Mouse (Mus musculus) regulatory T cell (primary cell): ENCODE data around the gene Rnf26.

Source experiments
- in situ Hi-C: fragments of 300-600 bp; cut with MboI, MseI; formaldehyde crosslinking; loops from one replicate; pipeline ENCODE4 v1.15.1; 2025; ENCODE audit warnings: high pct_unique_total_duplicates

Gene Rnf26

GRCm38 (mm10) chr9:44075996-44076763 is 37.1 kb downstream of the Rnf26 start:
- in situ Hi-C loops: loop anchor here (25.0 kb wide), 1 partner anchor 539 kb away; no protein-coding TSS in a partner anchor

DNA sequence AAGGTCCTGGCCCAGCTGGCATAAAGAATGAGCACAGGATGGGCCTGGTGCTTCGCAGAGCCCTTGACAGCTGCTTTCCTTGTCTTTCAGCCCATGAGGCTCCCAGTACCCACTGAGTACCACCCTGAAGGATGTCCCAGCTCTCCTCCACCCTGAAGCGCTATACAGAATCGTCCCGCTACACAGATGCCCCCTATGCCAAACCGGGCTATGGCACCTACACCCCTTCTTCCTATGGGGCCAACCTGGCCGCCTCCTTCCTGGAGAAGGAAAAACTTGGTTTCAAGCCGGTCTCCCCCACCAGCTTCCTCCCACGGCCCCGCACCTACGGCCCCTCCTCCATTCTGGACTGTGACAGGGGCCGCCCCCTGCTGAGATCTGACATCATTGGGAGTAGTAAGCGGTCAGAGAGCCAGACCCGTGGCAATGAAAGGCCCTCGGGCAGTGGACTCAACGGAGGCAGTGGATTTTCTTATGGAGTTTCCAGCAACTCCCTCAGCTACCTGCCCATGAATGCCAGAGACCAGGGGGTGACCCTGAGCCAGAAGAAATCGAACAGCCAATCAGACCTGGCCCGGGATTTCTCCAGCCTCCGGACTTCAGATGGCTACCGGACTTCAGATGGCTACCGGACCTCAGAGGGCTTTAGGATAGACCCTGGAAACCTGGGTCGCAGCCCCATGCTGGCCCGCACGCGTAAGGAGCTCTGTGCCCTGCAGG is 37.9 kb downstream of the Rnf26 start:
- in situ Hi-C loops: loop anchor here (25.0 kb wide), 1 partner anchor 538 kb away; no protein-coding TSS in a partner anchor

DNA sequence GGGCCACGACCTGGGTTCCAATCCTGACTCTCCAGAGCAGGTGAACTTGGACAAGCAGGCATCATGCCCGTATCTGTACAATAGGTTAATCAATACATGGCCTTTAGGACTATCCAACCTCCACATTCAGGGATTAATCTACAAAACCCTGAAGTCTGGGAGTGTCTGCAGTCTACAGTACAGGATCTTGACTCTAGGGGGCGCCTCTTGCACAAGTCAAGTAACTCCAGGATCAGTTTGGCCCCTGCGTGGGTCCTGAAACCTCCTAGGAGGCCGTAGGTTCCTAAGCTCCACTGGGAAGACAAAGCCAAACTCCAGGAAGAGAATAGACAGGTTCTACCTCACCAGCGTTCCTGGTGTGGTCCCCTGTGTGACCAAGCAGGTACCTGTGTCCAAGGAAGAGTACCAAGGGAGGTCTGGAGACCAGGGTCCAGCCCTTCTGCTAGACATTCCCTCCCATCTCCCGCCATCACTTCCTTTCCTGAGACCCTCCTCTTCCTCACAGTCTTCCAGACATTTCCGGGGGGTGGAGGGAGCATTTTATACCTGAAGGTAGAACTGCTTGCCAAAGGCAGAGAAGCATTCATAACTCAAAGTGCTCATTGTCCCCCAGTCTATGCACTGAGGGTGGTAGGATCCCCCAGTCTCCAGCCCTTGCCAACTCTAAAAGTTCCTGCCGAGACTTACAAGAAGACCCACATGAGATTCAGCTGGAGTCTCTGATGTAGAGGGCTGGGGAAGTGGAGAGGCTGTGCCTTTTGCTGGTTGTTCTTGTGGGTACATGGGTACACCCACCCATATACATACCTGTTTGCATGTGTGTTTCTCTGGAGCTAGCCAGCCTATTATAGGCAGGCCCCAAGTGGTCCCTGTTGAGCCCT is 38.7 kb downstream of the Rnf26 start:
- in situ Hi-C loops: loop anchor here (25.0 kb wide), 1 partner anchor 537 kb away; no protein-coding TSS in a partner anchor

DNA sequence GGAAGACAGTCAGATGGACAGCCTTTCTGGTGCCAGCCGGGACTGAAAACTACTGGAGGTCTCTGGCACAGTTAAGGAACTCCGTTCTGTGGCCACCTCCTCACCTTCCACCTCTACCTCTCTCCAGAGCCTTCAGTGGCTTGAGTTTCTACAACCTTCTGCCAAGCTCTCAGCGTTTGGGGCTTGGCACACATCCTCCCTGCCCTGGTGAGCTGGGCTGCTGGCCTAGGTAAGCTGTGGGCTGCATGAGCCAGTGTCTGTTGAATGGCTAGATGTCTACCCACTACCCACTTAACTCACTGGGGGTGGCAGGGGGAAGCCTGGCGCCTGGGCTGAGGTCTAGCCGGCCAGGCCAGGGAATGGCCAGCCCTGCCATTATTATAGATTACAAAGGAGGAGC is 40.2 kb downstream of the Rnf26 start:
- in situ Hi-C loops: no loop called here

GRCm38 (mm10) chr9:44072599-44072915 is 40.8 kb downstream of the Rnf26 start:
- in situ Hi-C loops: no loop called here

DNA sequence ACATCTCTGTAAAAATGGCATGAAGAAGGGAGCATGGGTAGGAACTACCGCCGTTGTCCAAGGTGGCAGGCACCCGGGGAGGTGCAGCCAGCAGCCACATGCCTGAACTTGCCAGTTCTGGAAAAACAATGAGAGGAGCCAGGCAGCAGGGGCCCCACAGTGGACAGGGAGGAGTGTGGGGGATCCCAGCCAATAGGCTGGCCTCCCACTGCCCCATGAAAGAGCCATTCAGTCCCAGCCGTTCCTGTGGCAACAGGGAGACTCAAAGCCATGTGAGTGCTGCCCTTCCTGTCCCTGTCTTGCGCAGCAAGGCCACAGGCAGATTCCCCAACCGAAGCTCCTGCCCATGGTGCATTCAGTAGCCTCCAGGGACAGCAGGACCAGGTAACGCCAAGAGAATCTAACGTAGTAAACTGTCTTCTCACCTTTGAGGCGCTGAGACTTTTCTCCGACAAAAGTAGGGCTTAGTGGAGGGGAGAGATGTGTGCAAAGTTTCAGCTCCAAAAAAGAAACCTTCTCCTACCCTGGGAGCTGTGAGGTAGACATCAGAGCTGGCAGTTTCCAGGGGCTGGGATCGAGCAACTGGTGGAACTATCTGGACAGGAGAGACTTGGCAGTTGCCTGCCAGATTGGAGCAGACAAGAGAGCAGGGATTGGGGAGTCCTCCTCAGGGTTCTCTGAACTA is 41.3 kb downstream of the Rnf26 start:
- in situ Hi-C loops: no loop called here

- in situ Hi-C loops: no loop called here
These were observed 42.5 kb downstream of the Rnf26 start for GRCm38 (mm10) chr9:44070844-44071231.

- in situ Hi-C loops: no loop called here
These were observed 43.0 kb downstream of the Rnf26 start for GRCm38 (mm10) chr9:44070113-44070843.

- in situ Hi-C loops: no loop called here
These were observed 44.1 kb downstream of the Rnf26 start for GRCm38 (mm10) chr9:44069252-44069651.

DNA sequence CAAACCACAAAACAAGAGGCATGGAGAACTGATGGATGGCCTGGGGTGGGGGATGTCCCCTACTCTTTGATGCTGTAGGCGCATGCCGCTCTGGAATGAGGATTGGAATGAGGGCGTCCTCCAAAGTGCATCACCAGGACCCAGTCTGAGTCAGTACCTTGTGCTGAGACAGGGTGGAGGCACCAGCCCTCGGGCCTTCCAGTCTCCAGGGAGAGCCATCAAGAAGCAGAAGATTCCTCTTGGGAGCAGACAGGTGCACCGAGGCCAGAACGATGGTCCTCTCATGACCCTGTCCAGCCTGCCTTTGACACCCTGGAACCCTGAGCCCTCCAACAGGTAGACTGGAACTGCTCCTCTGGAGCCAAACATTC is 45.4 kb downstream of the Rnf26 start:
- in situ Hi-C loops: no loop called here

DNA sequence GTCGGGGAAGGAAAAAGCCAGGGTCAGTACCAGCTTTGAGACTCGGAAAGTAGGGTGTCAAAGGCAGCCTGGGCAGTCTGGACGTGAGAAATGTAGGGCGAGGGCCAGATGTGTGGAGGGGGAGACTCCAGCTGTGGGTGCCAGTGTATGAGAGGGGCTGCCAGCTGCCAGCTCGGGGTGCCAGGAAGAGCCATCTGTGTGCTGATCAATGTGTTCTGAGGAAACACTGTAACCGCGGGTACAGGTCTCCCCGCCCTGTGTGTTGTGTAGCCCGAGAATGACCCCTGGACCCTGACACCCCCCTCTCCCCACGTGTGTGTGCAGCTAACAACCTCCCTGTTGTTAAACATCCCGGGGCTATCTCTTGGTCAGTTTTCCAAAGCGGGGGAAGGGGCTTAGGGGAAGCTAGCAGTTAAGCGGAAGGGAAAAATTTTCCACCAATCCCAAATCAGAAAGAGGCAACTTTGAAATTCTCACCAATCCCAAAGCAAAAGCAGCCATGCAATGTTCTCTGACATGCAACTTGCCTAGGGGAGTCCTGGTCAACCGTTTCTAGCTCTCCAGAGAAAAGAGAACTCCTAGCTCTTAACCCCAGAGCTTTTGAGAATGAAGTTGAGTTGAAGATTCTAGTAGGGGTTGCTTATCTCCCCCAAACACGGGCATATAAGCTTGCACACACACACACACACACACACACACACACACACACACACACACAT is 45.9 kb downstream of the Rnf26 start:
- in situ Hi-C loops: no loop called here

- in situ Hi-C loops: no loop called here
These were observed 46.5 kb downstream of the Rnf26 start, which contains the start of gene Usp2 for GRCm38 (mm10) chr9:44066785-44067225. TSS of gene Usp2 (plus strand) at chr9:44067021.

GRCm38 (mm10) chr9:44065177-44065576 is 48.1 kb downstream of the Rnf26 start:
- in situ Hi-C loops: no loop called here

DNA sequence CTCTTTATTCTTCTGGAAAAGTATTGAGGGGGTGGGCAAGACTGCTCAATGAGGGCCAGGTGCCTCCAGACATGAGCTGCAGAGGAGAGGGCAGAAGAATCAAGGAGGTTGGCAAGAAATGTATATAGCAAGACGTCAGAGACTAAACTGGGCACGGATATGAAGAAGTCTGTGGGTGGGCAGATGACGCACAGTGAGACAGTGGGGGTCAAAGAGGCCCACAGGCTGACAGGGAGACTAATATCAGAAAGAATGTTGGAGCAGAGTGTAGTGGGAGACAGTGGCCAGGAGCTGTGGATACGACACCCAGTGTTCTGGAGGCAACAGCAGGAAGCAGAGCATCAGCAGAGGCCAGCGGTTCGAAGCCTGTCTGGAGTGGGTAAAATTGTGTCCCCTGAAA is 54.7 kb downstream of the Rnf26 start:
- in situ Hi-C loops: no loop called here

GRCm38 (mm10) chr9:44053936-44054335 is 59.4 kb downstream of the Rnf26 start:
- in situ Hi-C loops: no loop called here

DNA sequence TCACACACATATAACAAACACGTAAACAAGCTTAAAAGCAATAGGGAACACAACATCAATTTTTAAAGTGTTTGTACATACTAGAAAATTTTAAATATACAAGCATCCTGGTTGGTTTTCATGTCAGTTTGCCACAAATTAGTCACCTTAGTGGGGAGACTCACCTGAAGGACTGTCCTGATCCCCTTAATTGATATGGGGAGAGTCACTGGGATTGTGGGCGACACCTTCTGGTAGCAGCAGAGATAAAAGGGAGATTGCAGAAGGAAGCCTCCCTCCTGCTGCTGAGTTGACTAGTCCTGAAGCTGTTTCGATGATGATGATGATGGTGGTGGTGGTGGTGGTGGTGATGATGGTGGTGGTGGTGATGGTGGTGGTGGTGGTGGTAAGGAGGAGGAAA is 60.5 kb downstream of the Rnf26 start:
- in situ Hi-C loops: no loop called here

GRCm38 (mm10) chr9:44049381-44050165 is 63.7 kb downstream of the Rnf26 start:
- in situ Hi-C loops: loop anchor here (5.0 kb wide), 2 partner anchors 37 to 62 kb away; no protein-coding TSS in a partner anchor

DNA sequence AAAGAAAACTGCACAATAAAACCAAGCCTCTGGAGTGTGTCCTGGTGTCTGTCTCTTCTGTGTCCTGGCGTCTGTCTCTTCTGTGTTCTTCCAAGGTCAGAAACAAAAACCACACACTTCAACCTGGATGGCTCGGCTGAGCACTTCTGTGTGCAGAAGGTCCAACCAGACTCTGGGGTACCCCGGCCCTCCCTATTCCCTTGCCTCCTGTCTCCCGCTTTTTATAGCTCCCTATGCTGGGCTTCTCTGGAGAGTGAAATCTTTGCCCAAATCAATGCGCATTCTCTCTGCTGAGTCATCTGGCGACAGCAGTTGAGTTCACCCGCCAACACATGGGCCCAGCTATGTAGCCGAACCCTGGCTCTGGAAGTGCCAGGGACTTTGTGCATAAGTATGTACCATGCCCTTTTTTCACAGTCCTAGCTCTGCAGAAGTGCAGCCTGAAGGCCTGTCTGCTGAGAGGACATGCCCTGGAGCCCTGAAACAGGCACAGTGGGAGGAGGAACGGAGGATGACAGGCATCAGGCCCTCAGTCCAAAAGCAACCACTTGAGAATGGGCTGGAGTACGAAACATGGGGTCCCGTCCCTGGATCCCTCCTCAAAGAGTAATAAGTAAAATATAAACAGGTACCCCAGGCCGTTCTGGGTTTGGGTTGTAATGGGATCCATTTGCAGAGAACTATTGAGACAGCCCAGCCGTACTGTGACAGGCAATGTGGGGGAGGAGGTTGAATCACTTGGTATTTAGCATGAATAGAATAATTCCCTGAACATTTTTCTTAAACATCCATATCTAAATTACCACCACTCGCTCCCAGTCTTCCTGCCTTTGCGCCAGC is 64.6 kb downstream of the Rnf26 start:
- in situ Hi-C loops: loop anchor here (5.0 kb wide), 2 partner anchors 36 to 61 kb away; no protein-coding TSS in a partner anchor
